Mouse (Mus musculus): ENCODE data around the gene Mrpl1.

Mrpl1 gene

GRCm38 (mm10) chr5:96209459-96209858, at the start of gene Mrpl1:
Gene Mrpl1, plus strand, starts transcription at chr5:96209493.
- in situ Hi-C loops (cut with MboI, MseI) = loop anchor here (25.0 kb wide), 1 partner anchor 803 kb away; no protein-coding TSS in a partner anchor

- in situ Hi-C loops (cut with MboI, MseI) = no loop called here
Observed at GRCm38 (mm10) chr5:96160467-96161262, 48.6 kb upstream of the Mrpl1 start.

- in situ Hi-C loops (cut with MboI, MseI) = no loop called here
Observed at GRCm38 (mm10) chr5:96161263-96161577, 48.1 kb upstream of the Mrpl1 start.

- in situ Hi-C loops (cut with MboI, MseI) = no loop called here
Observed at GRCm38 (mm10) chr5:96161578-96162398, 47.5 kb upstream of the Mrpl1 start.

GRCm38 (mm10) chr5:96162399-96163331, 46.6 kb upstream of the Mrpl1 start:
- in situ Hi-C loops (cut with MboI, MseI) = no loop called here

- in situ Hi-C loops (cut with MboI, MseI) = no loop called here
Observed at GRCm38 (mm10) chr5:96163396-96164020, 45.8 kb upstream of the Mrpl1 start.

GRCm38 (mm10) chr5:96164021-96164411, 45.3 kb upstream of the Mrpl1 start, which contains the start of gene Cnot6l:
Gene Cnot6l, minus strand, starts transcription at chr5:96164171.
- in situ Hi-C loops (cut with MboI, MseI) = no loop called here

- in situ Hi-C loops (cut with MboI, MseI) = loop anchor here (5.0 kb wide), 1 partner anchor 36 kb away; no protein-coding TSS in a partner anchor
Observed at GRCm38 (mm10) chr5:96166761-96167160, 42.5 kb upstream of the Mrpl1 start.

- in situ Hi-C loops (cut with MboI, MseI) = no loop called here
Observed at GRCm38 (mm10) chr5:96170443-96170842, 38.9 kb upstream of the Mrpl1 start.

- in situ Hi-C loops (cut with MboI, MseI) = no loop called here
Observed at GRCm38 (mm10) chr5:96171765-96172164, 37.5 kb upstream of the Mrpl1 start.

- in situ Hi-C loops (cut with MboI, MseI) = no loop called here
Observed at GRCm38 (mm10) chr5:96176121-96176520, 33.2 kb upstream of the Mrpl1 start.

- in situ Hi-C loops (cut with MboI, MseI) = no loop called here
Observed at GRCm38 (mm10) chr5:96176879-96177358, 32.4 kb upstream of the Mrpl1 start.

- in situ Hi-C loops (cut with MboI, MseI) = no loop called here
Observed at GRCm38 (mm10) chr5:96183211-96183610, 26.1 kb upstream of the Mrpl1 start.

- in situ Hi-C loops (cut with MboI, MseI) = no loop called here
Observed at GRCm38 (mm10) chr5:96183987-96184386, 25.3 kb upstream of the Mrpl1 start.

- in situ Hi-C loops (cut with MboI, MseI) = no loop called here
Observed at GRCm38 (mm10) chr5:96189761-96190160, 19.5 kb upstream of the Mrpl1 start.

GRCm38 (mm10) chr5:96191251-96191650, 18.0 kb upstream of the Mrpl1 start:
- in situ Hi-C loops (cut with MboI, MseI) = no loop called here

- in situ Hi-C loops (cut with MboI, MseI) = no loop called here
Observed at GRCm38 (mm10) chr5:96196547-96197052, 12.7 kb upstream of the Mrpl1 start.

GRCm38 (mm10) chr5:96198271-96198670, 11.0 kb upstream of the Mrpl1 start:
- in situ Hi-C loops (cut with MboI, MseI) = no loop called here

- in situ Hi-C loops (cut with MboI, MseI) = loop anchor here (5.0 to 25.0 kb wide), 2 partner anchors 33 to 812 kb away; no protein-coding TSS in a partner anchor
Observed at GRCm38 (mm10) chr5:96200269-96200668, 9.0 kb upstream of the Mrpl1 start.

- in situ Hi-C loops (cut with MboI, MseI) = loop anchor here (5.0 to 25.0 kb wide), 2 partner anchors 34 to 811 kb away; no protein-coding TSS in a partner anchor
Observed at GRCm38 (mm10) chr5:96201462-96202154, 7.7 kb upstream of the Mrpl1 start.

Data from T-helper 2 cell (primary cell).